In the genomic region with DNA sequence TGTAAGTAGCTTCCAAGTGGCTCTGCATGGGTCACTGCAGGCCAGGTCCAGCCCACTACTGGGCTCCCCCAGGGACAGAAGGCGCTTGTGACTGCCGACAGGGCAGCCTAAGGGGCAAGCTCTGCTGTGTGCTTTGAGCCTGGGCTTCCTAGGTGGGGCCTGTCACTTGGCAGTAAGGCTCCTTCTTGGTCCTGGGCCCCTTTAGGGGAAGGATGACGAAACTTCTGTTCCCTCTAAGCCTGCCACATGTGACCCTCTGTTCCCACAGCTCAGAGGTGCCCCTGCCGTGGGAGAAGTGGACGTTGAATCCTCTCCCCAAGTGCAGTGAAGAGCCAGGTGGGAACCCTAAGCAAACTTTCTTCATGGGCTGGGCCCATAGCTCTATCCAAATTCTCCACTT, we compare ENCODE assay signal across 12 mouse cellular contexts.
DNase-seq lines count a peak whose midpoint lies in the region; ATAC-seq lines count a peak whose summit lies in the region.
"Had no signal": no experiment of that assay in that cellular context is flagged by ENCODE, and none has a peak within 500 bp of the region (broad histone marks: within the 10 kb centered on the region; RNA-seq: fewer than 3 reads in every experiment).

No protein-coding gene starts in this region.

- WGBS in hindbrain, embryonic 11.5 days: 68% methylated on average over 5 of the region's 5 CpGs
- WGBS in hindbrain, embryonic 13.5 days: 61% methylated on average over 5 of the region's 5 CpGs
- 76% methylated on average over 5 of the region's 5 CpGs for WGBS in limb, embryonic 10.5 days

- H3K36me3 ChIP-seq in hindbrain, embryonic 11.5 days (ENCODE audit: control insufficient read depth, insufficient read depth, low read length): no peaks in the 10 kb centered on the region
- no peaks in the 10 kb centered on the region for H3K36me3 ChIP-seq in hindbrain, embryonic 13.5 days
- H3K36me3 ChIP-seq in limb, embryonic 10.5 days: no peaks in the 10 kb centered on the region
- H3K36me3 ChIP-seq: embryonic facial prominence, embryonic 13.5 days; limb, embryonic 12.5 days had no signal

- no peak overlapping the region for H3K9ac ChIP-seq in hindbrain, embryonic 11.5 days (ENCODE audit: low read depth, low read length)
- no peak overlapping the region for H3K9ac ChIP-seq in hindbrain, embryonic 13.5 days
- H3K9ac ChIP-seq: embryonic facial prominence, embryonic 13.5 days; limb, embryonic 12.5 days had no signal

- ATAC-seq in hindbrain, embryonic 11.5 days (ENCODE audit: low FRiP score): 0 out of 2 replicates have a peak, but pooled peaks have one; percentile 31
- no peak for ATAC-seq in hindbrain, embryonic 13.5 days (ENCODE audit: low FRiP score)
- ATAC-seq in common myeloid progenitor, adult 5-6 weeks (replicated peaks; ENCODE audit: low read depth, poor library complexity, severe bottlenecking): peak; percentile 55

- peak; percentile 23 for DNase-seq in adrenal gland, adult 2 months
- no peak for DNase-seq in adrenal gland, adult 8-10 months
- DNase-seq in hindbrain, embryonic 11.5 days (ENCODE audit: low spot score): no peak
- DNase-seq in limb, embryonic 10.5 days (ENCODE audit: low spot score): no peak
- DNase-seq in gastrocnemius, postnatal 14 days: no peak
- DNase-seq in testis, postnatal 14 days (ENCODE audit: low spot score): no peak
- DNase-seq: cerebellum, adult 9-10 months; kidney, adult 2 months had no signal

- no peak overlapping the region for H3K27ac ChIP-seq in hindbrain, embryonic 11.5 days (ENCODE audit: low read depth, low read length)
- no peak overlapping the region for H3K27ac ChIP-seq in hindbrain, embryonic 13.5 days
- 0 out of 2 replicates have a peak overlapping the region, but pooled peaks have one; percentile 11 for H3K27ac ChIP-seq in limb, embryonic 10.5 days
- H3K27ac ChIP-seq: embryonic facial prominence, embryonic 13.5 days; limb, embryonic 12.5 days had no signal

- no peak overlapping the region for H3K4me2 ChIP-seq in hindbrain, embryonic 11.5 days (replicated peaks; ENCODE audit: low read depth, low read length)
- no peak overlapping the region for H3K4me2 ChIP-seq in hindbrain, embryonic 13.5 days
- H3K4me2 ChIP-seq: embryonic facial prominence, embryonic 13.5 days; limb, embryonic 12.5 days had no signal

- no peaks in the 10 kb centered on the region for H3K27me3 ChIP-seq in hindbrain, embryonic 11.5 days (ENCODE audit: control insufficient read depth, insufficient read depth, low read length)
- no peaks in the 10 kb centered on the region; the same call in 1 of the 2 replicates for H3K27me3 ChIP-seq in hindbrain, embryonic 13.5 days
- 0 out of 2 replicates have a peak, but pooled peaks cover 3% of the 10 kb centered on the region for H3K27me3 ChIP-seq in limb, embryonic 10.5 days (ENCODE audit: low read depth, poor library complexity, severe bottlenecking)
- H3K27me3 ChIP-seq: embryonic facial prominence, embryonic 13.5 days; limb, embryonic 12.5 days had no signal

- peaks cover 3% of the 10 kb centered on the region for H3K4me1 ChIP-seq in hindbrain, embryonic 11.5 days (replicated peaks; ENCODE audit: control insufficient read depth, insufficient read depth, low read length)
- peaks cover 29% of the 10 kb centered on the region for H3K4me1 ChIP-seq in hindbrain, embryonic 13.5 days (replicated peaks)
- peaks cover 16% of the 10 kb centered on the region for H3K4me1 ChIP-seq in limb, embryonic 10.5 days

- H3K9me3 ChIP-seq in hindbrain, embryonic 11.5 days (ENCODE audit: control insufficient read depth, low read length): no peaks in the 10 kb centered on the region
- H3K9me3 ChIP-seq in hindbrain, embryonic 13.5 days: no peaks in the 10 kb centered on the region
- H3K9me3 ChIP-seq in limb, embryonic 10.5 days (replicated peaks): no peaks in the 10 kb centered on the region
- H3K9me3 ChIP-seq: embryonic facial prominence, embryonic 13.5 days; limb, embryonic 12.5 days had no signal

- H3K4me3 ChIP-seq in hindbrain, embryonic 11.5 days (ENCODE audit: low read depth, low read length): no peak overlapping the region
- H3K4me3 ChIP-seq in hindbrain, embryonic 13.5 days: no peak overlapping the region
- no peak overlapping the region for H3K4me3 ChIP-seq in limb, embryonic 10.5 days
- H3K4me3 ChIP-seq: embryonic facial prominence, embryonic 13.5 days; limb, embryonic 12.5 days had no signal

- intact Hi-C loops in gastrocnemius, postnatal 14 days (cut with DNase I; ENCODE audit: low total_unique reads): no loop called here
